Mouse (Mus musculus): Measurements from ENCODE around the gene Erlec1. TPM values are rescaled to one million over a fixed set of nuclear protein-coding genes. Genes with fewer than 3 reads are reported as not detected.

Gene Erlec1
- 25.0 TPM for total RNA-seq (2023)

GRCm38 (mm10) chr11:30954279-30954725 is at the start of gene Erlec1:
Erlec1 (minus strand) TSS chr11:30954335.

GRCm38 (mm10) chr11:30985877-30986624 is 31.9 kb upstream of the Erlec1 start, which contains the start of gene Chac2:
Chac2 (minus strand) TSS chr11:30986350.

GRCm38 (mm10) chr11:30885171-30885871 is 68.8 kb downstream of the Erlec1 start, which contains the start of the genes Gpr75 and Asb3:
Gpr75 (plus strand) TSS chr11:30885358.
Asb3 (plus strand) TSS chr11:30885416.

Other genes with a start within 250 kb of the Erlec1 start
- gene Psme4, start 182.6 kb downstream of the Erlec1 start, total RNA-seq (2023): 54.8 TPM
- not detected for gene Gpr75, start 69.0 kb downstream of the Erlec1 start, total RNA-seq (2023)
- gene Asb3, start 68.9 kb downstream of the Erlec1 start, total RNA-seq (2023): 16.3 TPM
- 0.52 TPM for gene Chac2, start 32.0 kb upstream of the Erlec1 start, total RNA-seq (2023)
- gene Gm17332, start 228.1 kb upstream of the Erlec1 start, total RNA-seq (2023): not detected